Mouse (Mus musculus): ENCODE data around the gene Pdk1.
"Not testable (repeated sequence)": the region's sequence is repeated elsewhere in the genome, so short reads cannot be mapped to it uniquely, and the experiment has no call there.

Gene Pdk1

DNA sequence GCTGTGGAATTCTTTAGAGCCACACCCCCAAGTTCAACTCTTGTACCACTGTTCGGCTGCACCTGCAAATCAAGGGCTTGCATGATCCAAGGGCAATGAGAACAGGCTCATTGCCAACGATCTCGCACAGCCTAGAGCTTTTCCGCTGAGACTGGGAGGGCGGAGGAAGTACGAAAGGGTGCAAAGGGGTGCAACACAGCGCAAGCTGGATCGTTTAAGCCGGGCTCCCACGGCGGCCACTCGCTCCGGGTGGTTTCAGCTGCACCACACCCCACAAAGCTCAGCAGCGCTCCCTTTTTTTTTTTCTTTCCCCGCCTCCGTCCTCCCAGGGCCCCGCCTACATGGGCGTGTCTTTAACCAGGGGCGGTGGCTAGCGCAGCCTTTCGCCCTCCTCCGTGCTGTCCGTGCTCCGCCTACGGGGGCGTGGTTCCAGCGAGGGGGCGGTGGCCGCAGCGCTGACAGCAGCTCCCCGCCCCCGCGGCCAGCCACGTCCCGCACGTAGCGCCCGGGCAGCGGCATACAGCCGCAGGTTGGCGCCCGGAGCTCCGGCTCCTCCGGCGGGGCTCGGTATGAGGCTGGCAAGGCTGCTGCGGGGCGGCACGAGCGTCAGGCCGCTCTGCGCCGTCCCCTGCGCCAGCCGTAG is at the start of gene Pdk1:
Gene Pdk1, plus strand, starts transcription at position 424 of the 643 bp plus-strand sequence.
- DNase-seq = peak; percentile 100

DNA sequence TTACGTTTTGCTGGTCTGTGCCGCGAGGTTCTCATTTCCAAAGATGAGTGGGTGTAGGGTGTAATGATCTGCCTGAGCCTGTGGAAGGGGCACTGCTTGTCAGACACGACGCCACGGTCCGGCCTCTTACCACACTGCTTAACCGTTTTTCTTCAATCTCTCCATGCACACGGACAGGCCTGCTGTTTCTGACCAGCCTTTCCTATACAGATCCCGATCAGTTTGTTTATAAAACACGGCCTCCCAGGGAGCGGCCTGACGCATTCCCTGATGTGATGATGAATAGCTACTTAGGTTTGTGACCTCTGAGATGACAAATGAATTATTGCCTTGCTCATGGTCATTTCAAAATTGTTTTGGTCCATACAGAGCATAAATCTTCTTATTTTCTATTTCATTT is 48.9 kb upstream of the Pdk1 start:
- no peak for DNase-seq

DNA sequence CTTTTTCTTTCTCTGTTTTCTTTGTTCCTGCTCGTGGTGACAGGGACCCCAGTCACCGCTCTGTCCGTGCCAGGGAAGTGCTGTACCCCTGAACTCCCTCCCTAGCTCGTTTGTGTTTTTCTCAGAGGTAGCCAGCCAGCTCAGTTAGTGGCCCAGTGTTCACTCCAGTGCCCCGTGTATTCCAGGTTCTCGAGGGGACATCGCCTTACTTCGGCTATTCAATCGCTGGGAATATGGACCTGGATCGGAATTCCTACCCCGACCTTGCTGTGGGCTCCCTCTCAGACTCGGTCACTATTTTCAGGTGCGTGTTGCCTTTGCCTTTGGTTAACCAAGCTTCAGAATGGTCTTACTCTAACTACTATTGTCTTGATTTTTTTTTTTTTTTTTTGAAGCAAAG is 45.3 kb upstream of the Pdk1 start:
- no peak for DNase-seq

DNA sequence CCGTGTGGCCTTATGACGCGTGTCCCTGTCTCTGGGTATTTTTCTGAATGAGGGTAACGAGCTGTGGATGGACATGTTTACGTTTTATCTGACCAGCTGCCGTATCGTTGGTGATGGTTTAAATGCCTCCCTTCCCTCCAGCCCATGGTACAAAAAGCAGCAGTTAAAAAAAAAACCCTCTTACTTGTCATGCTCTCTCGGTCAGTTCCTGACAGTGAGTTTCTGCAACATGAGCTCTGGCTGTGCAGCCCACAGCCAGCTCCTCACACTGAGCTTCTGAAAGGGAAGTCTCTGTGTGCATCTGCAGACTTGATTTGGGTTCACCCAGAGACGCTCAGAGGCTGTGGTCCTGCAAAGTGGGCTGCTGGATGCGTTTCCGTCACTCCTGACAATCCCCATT is 44.1 kb upstream of the Pdk1 start:
- no peak for DNase-seq

DNA sequence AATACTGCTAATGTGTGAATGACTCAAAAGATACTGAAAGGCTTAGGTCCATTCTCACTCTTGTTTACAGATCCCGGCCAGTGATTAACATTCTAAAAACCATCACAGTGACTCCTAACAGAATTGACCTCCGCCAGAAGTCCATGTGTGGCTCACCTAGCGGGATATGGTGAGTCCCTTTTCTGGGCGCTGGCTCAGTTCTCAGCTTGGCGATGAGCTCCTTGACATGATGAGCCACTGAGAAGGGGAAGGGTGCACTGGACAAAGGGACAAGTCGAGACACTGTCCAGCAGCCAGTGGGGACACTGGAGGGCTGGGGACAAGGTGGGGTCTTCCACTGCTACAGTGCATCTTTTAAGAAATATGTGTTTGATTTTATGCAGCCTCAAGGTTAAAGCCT is 39.4 kb upstream of the Pdk1 start:
- no peak for DNase-seq

DNA sequence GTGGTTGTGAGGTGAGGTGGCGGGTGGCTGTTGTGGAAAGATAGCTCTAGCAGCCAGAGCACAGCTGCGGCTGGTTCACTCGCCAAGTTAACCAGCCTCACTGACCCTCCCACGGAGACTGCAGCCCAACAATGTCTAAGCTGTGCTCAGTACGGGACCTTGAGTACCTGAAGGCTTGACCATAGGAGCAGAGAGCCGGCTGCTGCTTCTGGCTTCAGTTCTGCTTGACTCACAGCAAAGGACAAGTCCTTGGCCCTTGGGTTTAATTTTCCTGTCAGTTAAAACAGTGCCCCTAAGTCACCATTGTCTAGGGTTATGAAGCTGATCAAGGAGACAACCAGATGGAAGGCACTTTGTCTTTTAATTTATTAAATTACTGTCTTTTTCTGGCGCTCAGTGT is 38.7 kb upstream of the Pdk1 start:
- no peak for DNase-seq

DNA sequence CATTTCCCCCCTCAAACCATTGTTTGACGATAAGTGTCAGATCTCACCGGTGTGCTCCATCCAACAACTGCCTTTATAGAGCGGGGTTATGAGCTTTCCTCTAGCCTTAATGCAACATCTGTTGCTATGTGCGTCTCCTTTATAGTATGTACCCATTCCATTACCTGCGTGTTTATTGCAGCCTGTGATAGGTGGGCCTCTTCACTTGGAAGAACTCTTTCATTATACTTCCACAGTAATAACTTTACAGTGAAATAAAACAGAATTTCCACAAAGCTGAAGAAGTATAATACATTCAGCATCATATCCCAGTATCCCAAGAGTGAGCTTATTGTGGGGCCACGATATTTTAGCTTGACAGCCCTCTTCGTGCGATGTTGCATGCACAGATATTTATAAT is 37.5 kb upstream of the Pdk1 start:
- no peak for DNase-seq

DNA sequence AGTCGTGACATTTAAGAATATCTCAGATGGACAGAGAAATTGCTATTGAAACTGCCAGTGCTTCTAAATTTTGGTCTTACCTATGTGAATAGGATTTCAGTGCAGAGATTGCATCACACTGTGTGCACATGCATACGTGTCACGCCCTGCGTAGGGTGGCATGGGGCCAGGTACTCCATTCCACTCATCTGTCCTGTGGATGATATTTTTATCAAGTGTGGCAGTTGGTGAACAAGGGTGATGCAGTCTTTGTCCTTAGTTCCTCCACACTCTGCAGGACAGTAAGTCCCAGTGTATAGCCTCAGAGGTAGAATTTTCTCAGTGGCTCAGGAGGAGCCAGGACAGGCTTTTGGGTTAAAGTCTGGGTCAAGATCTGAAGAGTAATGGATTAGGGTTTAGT is 36.8 kb upstream of the Pdk1 start:
- DNase-seq = no peak

DNA sequence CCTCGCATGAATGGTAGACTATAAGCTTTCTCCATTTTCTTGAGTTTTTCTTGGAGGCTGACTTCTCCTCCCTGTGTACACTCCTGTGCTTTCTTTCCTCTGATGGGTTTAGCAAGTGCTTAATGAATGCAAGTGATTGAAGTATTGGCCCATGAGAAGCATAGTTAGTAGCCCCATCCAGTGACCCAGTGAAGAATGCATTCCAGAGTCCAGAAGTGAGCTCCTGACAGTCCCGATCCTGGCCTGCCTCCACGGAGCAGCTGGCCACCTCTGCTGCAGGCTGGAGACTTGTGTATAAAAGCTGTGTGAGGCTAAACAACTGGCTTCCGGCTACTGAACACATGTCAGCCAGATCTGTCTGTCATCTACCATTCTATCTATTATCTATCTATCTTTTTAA is 35.8 kb upstream of the Pdk1 start:
- no peak for DNase-seq

DNA sequence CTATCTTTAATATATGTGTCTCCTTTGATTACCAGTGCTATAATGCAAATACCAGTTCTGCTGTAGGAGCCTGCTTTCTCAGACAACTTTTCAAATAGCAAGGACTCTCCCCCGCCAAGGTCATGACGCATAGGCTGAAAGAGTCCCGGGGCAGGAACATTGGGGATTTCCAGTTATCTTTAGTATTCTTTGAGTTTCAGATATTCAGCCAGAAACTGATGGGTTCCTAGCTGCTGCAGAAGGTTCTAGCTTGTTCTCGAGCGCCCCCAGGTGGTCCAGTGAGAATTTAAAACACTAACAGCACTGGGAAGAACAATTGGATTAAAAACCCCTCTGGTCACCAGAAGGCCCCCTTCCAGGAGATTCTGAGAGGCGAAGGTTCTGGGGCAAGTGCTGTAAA is 35.2 kb upstream of the Pdk1 start:
- DNase-seq = peak; percentile 71

DNA sequence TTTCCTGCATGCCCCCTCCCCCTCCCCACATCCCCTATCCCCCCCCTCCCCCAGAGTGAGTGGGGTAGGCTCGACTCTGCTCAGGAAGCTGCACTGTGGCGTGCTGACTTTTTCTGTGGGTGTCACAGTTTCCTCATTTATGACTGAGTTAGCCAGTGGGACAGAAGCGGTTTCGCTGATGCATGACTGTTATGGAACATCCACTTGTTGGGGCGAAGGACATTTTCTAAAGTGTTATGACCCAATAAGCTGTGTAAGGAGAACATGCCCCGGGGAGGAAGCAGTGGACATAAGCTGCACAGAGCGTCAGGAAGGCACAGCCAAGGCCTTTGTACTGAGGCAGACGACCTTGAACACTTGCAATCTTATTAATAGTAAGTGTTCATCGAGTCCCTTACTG is 29.7 kb upstream of the Pdk1 start:
- no peak for DNase-seq

DNA sequence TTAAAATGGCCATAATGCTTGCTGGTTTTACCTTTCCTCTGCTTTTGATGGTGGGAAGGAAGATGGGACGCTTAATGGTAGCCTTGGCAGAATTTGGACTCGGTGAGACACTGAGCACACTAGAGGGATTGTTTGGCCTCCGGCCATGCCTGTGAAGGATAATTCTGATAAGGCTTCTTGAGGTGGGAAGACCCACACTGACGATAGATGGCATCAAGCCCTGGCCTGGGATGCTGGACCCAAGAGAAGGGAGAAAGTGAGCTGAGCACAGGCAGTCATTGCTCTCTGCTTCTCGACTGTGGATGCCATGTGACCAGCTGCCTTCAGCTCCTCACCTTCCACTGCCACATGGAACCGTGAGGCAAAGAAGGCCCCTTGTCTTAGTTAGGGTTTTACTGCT is 28.1 kb upstream of the Pdk1 start:
- DNase-seq = no peak

DNA sequence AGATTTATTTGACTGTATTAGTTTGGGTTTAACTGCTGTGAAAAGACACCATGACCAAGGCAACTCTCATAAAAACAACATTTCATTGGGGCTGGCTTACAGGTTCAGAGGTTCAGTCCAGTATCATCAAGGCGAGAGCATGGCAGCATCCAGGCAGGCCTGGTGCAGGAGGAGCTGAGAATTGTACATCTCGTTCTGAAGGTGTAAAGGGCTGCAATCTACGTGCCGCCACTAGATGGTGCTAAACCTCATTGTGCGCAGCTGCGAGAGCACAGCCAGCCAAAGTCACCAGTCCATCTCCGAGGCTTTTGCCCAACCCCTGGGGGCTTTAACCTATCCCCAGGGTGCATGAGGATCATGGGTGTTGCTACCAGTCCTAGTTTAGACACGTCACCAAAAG is 20.9 kb upstream of the Pdk1 start:
- DNase-seq = not testable (repeated sequence)

DNA sequence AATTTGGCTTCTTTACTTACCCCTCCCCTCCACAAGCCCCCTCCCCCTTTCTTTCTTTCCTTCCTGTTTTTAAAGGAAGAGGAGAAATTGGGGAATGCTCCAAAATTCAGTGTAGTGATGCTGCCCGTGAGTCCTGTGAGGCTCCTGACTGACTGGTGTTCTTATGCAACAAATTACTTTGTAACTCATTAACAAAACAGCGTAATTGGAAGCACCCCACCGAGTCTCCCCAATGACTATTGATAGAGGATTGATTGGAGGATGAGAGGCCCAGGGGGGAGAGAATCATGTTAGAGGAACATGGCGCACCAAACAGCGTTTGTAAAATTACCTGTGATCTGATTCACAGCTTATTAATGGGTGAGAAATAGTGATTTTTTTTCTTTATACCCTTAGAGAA is 17.9 kb upstream of the Pdk1 start:
- no peak for DNase-seq

DNA sequence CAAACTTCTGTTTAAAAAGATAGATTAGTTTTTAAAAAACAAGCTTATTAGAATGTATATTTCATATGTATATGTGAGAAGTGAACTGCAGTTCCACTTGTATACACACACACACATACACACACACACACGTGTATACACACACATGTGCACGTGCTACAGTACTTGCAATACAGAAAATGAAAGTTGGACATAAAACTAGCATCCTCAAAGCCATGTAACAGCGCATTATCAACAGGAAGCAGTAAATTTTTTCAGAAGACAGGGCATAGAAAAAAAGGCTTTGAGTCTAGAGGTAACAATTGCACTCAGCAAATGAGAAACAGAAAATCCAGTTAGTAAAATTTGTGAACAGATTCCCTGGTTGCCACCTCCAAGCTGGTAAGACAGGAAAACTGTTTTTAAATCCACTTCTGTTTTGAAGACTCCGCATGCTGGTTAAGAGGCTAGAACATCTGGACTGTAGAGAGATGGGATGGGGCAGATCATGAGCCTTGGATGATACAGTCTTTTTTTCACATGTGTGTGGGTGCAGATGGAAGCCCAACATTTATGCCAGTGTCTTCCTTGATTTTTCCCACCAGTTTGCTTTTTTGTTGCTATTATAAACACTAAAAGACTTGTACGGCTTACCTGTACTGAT is 9.4 kb upstream of the Pdk1 start:
- DNase-seq = no peak

DNA sequence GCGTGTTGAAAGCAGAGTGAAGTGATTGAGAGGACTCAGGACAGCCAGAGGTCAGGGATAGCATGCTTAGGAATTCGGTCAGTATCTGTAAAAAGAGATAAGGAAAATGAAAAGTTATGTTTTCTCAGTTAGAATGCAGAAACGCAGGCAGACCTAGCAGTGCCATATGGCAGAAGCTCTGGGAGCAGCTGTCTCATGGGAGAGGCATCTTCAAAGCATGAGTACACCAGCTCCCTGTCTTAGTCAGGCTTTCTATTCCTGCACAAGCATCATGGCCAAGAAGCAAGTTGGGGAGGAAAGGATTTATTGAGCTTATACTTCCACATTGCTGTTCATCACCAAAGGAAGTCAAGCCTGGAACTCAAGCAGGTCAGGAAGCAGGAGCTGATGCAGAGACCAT is 8.0 kb upstream of the Pdk1 start:
- no peak for DNase-seq

DNA sequence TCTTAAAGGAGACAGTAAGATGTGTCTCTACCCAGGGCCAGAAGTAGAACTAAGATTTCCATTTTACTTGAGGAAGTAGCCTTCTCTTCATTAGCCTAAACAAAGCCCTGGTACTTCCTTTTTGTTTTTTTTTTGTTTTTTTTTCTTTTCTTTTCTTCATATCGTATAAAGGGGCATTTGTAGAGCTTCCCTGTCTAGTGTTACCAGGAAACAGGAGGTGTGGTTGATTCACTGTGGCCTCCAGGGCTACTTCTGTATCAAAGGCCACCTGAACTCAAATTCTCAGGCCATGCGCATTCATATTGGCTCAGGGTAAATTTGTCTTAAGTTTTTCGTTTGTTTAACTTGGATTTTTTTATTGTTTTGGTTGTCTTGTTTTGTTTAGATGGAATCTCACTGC is 7.1 kb upstream of the Pdk1 start:
- no peak for DNase-seq

DNA sequence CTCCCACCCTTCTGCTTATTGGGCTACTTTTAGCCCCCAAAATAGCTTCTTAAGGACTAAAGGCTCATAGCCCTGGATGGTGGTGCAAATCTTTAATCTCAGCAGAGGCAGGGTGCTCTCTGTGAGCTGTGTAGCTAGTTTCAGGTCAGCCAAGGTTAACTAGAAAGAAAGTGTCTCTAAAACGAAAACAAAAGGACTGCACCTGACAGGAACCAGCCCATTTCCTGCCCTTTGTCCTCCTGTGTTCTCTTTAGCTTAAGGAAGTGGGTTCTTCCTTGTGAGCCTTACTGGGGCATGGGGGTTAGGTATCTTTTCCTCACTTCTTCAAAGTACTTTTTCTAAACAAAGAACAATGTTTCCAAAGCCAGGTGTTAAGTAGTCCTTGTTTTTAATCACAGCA is 6.5 kb upstream of the Pdk1 start:
- no peak for DNase-seq

DNA sequence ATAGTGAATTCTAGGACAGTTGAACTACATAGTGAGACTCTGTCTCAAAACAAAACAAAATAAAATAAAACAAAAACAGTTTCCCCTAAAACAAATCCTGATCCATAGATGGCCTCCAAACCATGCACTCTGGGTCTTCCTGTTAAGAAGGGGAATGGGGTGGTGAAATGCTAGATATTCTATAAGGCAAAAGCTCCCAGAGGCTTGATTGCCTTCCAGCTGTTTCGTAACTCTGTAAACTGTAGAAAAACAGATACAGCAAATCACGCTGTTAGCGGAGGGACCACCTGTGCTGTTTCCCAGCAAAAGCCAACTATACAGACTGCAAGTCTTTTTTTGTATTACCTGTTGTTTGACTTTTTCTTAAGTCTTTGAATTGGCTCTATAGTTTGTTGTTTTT is 6.0 kb upstream of the Pdk1 start:
- DNase-seq = no peak

DNA sequence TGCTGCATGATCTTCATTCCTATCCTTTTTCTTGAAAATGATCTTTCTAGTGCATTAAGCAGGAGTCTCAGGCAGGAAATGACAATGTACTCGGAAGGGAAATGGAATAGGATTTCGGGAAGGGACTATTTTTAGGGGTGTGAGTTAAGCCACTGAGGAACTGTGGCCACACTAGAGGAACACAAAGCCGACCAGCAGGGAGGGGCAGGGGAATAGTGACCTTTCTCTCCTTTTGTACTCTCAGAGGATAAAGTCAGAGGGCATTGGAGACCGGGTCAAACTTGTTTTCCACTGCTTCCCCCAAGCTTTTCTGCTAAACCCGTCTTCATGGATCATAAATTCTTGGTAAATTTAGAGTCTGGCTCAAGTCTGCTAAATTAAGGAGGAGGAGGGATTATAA is 5.5 kb upstream of the Pdk1 start:
- no peak for DNase-seq

DNA sequence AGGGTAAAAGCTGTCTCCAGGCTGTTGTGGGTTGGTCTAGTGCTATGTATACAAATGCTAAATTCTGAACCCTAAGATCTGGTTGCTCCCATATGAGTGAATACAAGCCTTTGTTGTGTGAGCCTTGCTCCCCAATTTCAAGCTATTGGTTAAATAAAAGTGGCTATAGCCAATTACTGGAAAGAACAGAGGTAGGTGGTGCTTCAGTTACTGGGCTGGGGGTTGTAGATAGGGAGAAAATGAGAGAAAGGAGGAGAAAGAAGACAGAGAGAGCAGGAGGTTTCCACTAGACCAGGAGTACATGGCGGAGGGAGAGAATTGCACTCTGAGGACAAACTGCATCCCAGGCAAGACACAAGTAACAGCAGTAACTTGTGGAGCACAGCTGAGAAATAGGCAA is 4.8 kb upstream of the Pdk1 start:
- no peak for DNase-seq

DNA sequence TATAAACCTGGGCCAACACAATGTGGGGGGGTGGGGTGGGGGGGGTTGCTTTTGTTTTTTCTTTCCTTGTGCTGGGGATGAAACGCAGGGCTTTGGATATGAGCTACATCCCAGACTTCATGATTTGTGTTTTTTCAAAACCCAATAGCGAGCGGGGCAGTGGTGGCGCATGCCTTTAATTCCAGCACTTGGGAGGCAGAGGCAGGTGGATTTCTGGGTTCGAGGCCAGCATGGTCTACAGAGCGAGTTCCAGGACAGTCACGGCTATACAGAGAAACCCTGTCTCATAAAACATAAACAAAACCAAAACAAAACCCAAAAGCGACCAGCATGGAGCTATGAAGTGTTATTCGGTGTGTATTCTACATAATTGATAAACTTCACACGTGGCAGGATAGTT is 883 bp upstream of the Pdk1 start:
- no peak for DNase-seq

DNA sequence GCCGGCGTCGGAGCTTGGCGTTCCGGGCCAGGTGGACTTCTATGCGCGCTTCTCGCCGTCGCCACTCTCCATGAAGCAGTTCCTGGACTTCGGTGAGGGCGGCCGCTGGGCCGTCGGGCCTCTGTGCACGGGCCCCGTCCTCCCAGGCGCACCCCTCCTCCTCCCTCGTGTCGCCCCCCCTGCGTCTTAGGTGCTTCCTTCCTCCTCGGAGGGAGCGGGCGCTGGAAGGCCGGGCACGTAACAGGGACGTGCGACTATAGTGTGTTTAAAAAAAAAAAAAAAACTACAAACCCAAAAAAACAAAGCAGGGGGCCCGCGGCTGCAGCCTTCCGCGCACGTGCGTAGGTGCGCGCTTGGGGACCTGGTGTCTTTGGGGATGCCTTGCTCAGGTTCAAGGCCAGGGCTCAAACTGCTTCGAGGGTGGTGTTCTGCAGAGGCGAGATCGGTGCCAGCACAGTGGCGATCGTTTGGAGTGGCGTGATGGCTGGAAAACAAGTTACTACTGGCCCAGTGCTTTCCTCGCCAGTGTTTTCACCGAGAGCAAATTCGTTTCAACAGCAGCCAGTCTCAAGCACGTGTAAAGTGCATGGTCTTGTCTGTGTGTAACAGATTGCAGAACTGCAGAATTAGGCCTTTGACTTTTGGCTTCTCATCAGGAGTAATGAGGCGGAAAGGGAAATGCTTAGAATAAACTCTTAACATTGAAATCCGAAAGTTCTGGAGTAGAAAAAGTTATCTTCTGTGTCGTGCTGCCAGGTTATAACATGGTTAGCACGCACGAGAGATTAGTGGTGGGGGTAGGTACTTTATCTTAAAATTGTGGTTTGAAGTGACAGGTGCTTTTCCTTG is 674 bp downstream of the Pdk1 start:
- DNase-seq = peak; percentile 53

DNA sequence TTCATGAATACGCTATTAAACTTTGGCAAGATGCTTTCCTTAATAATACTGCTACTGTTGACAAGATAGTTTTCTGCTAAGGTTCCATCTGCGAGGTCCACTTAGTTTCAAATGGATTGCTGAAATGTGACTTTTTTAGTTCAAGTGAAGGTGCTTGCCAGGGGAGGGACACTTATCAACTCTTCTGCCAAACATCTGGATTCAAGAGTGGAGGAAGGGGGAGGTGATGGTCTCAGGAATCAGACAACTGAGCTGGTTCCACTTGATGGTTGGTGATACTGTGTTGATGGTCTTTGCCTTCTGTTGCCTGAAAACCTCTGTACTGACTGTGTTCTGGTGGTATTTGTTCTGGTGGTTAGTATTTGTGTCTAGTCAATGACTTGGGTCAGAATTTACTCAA is 1.4 kb downstream of the Pdk1 start:
- DNase-seq = peak; percentile 36
